In the genomic region with DNA sequence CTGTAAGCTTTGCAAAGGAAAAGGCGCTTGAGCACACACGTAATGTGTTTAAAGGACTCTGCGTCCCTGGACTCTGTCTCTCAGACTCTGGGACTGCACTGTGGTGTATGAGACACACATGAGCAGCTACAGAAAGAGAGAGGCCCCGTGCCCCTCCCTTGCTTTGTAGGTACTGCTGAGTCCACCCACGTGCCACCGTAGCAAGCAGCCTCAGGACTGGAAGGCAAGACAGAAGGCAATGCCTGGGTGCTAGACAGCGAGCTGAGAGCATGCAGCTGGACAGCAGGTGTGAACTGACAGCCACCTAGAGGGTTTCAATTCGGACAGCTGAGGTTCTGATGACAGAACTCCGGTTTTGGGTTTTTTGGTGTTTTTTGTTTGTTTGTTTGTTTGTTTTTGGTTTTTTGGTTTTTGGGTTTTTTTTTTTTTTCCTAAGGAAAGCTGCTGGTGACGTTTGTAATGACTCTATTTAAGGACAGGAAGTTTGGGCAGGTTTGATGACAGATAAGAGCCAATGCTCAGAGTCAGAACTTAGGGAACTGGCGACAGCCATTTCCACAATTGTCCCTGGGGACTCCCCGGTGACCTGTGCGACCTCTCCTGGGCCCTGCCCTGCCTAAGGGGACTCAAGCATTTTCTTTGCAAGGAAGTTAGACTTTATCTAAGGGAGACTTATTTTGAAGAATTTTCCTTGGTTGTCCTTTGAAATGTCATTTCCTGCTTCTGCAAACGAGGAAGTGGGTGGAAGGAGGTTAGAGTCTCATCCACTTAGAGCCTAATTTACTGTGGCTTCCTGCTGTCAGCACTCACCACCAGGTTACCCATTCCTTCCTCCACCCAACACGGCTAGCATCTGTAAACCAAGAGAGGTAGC, we compare ENCODE assay signal across 8 mouse cellular contexts.
DNase-seq lines count a peak whose midpoint lies in the region; ATAC-seq and TF ChIP-seq lines count a peak whose summit lies in the region.

No protein-coding gene starts in this region.

- intact Hi-C loops in heart, postnatal 10 days (cut with DNase I) = no loop called here

- no peaks in the 10 kb centered on the region for H3K27me3 ChIP-seq in intestine, embryonic 15.5 days (replicated peaks)
- H3K27me3 ChIP-seq in intestine, postnatal 0 days (replicated peaks; ENCODE audit: control insufficient read depth, insufficient read depth, low read length) = no peaks in the 10 kb centered on the region

- H3K36me3 ChIP-seq in intestine, embryonic 15.5 days = no peaks in the 10 kb centered on the region
- no peaks in the 10 kb centered on the region for H3K36me3 ChIP-seq in intestine, postnatal 0 days (ENCODE audit: control insufficient read depth, insufficient read depth)

- DNase-seq in adrenal gland, adult 8-10 months = peak; percentile 69
- peak; percentile 72 to 73 for DNase-seq in heart, postnatal 10 days
- DNase-seq in lung, postnatal 36 days = peak; percentile 31
- DNase-seq in frontal cortex, postnatal 14 days (ENCODE audit: low spot score in 2 of 2) = no peak
- no peak for DNase-seq in retina, embryonic 14.5 days (ENCODE audit: low spot score)
- no peak for DNase-seq in right cerebral cortex, postnatal 14 days

- no peak overlapping the region for H3K4me3 ChIP-seq in intestine, embryonic 15.5 days (replicated peaks)
- H3K4me3 ChIP-seq in intestine, postnatal 0 days (ENCODE audit: low read depth, low read length) = no peak overlapping the region

- no peak overlapping the region for H3K9ac ChIP-seq in intestine, embryonic 15.5 days
- H3K9ac ChIP-seq in intestine, postnatal 0 days (ENCODE audit: low read depth, low read length) = no peak overlapping the region

- H3K4me2 ChIP-seq in intestine, embryonic 15.5 days (replicated peaks) = no peak overlapping the region
- no peak overlapping the region for H3K4me2 ChIP-seq in intestine, postnatal 0 days (replicated peaks; ENCODE audit: low read depth)

- WGBS in intestine, embryonic 15.5 days = 49% methylated on average over 15 of the region's 15 CpGs
- 51% methylated on average over 15 of the region's 15 CpGs for WGBS in intestine, postnatal 0 days

- H3K27ac ChIP-seq in intestine, embryonic 15.5 days = peak overlapping the region; percentile 8; the same call in 1 of the 2 replicates
- H3K27ac ChIP-seq in intestine, postnatal 0 days (ENCODE audit: low read depth, low read length) = no peak overlapping the region

- no peak for TF ChIP-seq CTCF in intestine, postnatal 0 days (IDR thresholded peaks at IDR 0.05; ENCODE audit: low read depth)

- H3K4me1 ChIP-seq in intestine, embryonic 15.5 days (replicated peaks) = peaks cover 7% of the 10 kb centered on the region; the same call in 1 of the 2 replicates
- H3K4me1 ChIP-seq in intestine, postnatal 0 days (replicated peaks; ENCODE audit: control insufficient read depth, insufficient read depth, low read length) = no peaks in the 10 kb centered on the region

- H3K9me3 ChIP-seq in intestine, embryonic 15.5 days = no peaks in the 10 kb centered on the region
- no peaks in the 10 kb centered on the region for H3K9me3 ChIP-seq in intestine, postnatal 0 days (ENCODE audit: control insufficient read depth)

- ATAC-seq in intestine, embryonic 15.5 days = no peak
- no peak for ATAC-seq in intestine, postnatal 0 days

Comparison
In these comparisons a context has a peak if more than half of its experiments do, and no peak if none do; other contexts are left out.
1. DNase-seq: peak in adrenal gland, adult 8-10 months (single experiment), heart, postnatal 10 days (2 of 2) and lung, postnatal 36 days (single experiment); none in frontal cortex, postnatal 14 days (0 of 2), retina, embryonic 14.5 days (single experiment) and right cerebral cortex, postnatal 14 days (single experiment).